Mouse (Mus musculus): Measurements from ENCODE around the gene Ggn. TPM values are rescaled to one million over a fixed set of nuclear protein-coding genes. Genes with fewer than 3 reads are reported as not detected.

Gene Ggn
- polyA plus RNA-seq, 1 experiment from 2014 or later, result 3.1 TPM

DNA sequence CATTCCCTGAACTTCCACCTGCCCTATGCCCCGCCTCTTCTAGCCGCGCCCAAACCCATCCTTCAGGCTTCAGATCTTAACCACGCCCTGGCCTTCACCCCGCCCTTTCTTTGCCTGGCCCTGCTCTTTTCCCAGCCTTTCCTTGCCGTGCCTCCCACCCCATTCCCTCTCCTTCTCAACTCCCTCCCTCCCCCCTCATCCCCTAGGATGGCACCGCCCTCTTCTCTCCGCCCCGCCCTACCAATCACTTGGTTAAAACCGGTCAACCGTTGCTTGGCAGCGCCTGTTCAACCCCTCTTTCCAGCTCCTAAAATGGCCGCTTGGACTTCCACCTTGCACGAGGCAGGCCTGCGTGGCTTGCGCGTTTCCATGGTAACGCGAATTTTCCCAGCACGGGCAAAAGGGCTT lies 43.7 kb downstream of the Ggn start, which contains the start of gene Catsperg1:
TSS of gene Catsperg1 (minus strand) at position 361 of the 408 bp plus-strand sequence.
- no peak for DNase-seq (ENCODE audit: low read depth, low spot score)
- ATAC-seq, result no peak
- ChIA-PET POLR2A (no interaction called here), CTCF (no interaction called here)
- no peak for TF ChIP-seq CTCF (IDR thresholded peaks at IDR 0.05)
- H3K27me3 ChIP-seq, result no peaks in the 10 kb centered on the region
- in situ Hi-C loops (cut with MboI; ENCODE audit: low pct_unique_long_range_greater_than_20kb), result no loop called here

DNA sequence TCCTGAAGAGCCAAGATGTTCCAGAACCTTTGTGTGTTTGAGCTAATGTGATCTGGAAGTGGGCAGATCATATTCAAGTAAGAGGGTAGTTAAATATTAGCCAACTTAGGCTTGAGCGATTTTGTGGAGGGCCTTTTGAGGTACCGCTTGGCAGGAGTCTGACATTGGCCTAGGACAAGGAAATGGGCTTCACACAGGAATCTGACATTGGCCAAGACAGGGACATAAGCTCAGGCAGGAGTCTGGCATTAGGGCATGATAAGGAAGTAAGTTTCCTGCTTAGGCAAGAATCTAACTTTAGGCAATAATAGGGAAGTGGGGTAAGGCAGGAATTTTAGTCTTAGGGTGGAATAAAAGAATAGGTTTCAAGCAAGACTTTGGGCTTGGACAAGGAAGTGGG lies 44.2 kb downstream of the Ggn start:
- no peak for TF ChIP-seq CTCF (IDR thresholded peaks at IDR 0.05)
- in situ Hi-C loops (cut with MboI; ENCODE audit: low pct_unique_long_range_greater_than_20kb), result no loop called here
- no peak for DNase-seq (ENCODE audit: low read depth, low spot score)
- no peak for ATAC-seq
- H3K27me3 ChIP-seq, result no peaks in the 10 kb centered on the region
- ChIA-PET POLR2A (no interaction called here), CTCF (no interaction called here)

DNA sequence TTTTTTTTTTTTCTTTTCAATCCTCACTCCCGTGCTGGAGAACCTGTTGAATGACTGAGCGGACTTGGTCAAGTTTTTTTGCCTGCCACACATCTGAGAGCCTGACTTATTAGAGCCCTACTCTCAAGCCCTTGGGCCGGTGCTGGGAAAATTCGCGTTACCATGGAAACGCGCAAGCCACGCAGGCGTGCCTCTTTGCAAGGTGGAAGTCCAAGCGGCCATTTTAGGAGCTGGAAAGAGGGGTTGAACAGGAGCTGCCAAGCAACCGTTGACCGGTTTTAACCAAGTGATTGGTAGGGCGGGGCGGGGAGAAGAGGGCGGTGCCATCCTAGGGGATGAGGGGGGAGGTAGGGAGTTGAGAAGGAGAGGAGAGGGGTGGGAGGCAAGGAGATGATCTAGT lies 44.8 kb downstream of the Ggn start:
- in situ Hi-C loops (cut with MboI; ENCODE audit: low pct_unique_long_range_greater_than_20kb), result no loop called here
- ChIA-PET POLR2A (no interaction called here), CTCF (no interaction called here)
- no peak for ATAC-seq
- no peak for DNase-seq (ENCODE audit: low read depth, low spot score)
- H3K27me3 ChIP-seq, result no peaks in the 10 kb centered on the region
- TF ChIP-seq CTCF (IDR thresholded peaks at IDR 0.05), result no peak

Other genes starting within 250 kb of the Ggn start
- 485 TPM for gene Actn4, start 207.9 kb upstream of the Ggn start, polyA plus RNA-seq (2021)
- gene Eif3k, start 188.3 kb upstream of the Ggn start, polyA plus RNA-seq (2021), result 328 TPM
- gene Map4k1, start 188.2 kb upstream of the Ggn start, polyA plus RNA-seq (2021), result 4.7 TPM
- gene Ryr1, start 45.0 kb upstream of the Ggn start, polyA plus RNA-seq (2021), result 0.03 TPM
- gene Rasgrp4, start 35.4 kb upstream of the Ggn start, polyA plus RNA-seq (2021), result 0.05 TPM
- 18.8 TPM for gene Fam98c, start 14.0 kb upstream of the Ggn start, polyA plus RNA-seq (2021)
- gene Spred3, start 201 bp downstream of the Ggn start, polyA plus RNA-seq (2021), result 42.6 TPM
- 241 TPM for gene Psmd8, start 10.5 kb downstream of the Ggn start, polyA plus RNA-seq (2021)
- gene Catsperg1, start 43.8 kb downstream of the Ggn start, polyA plus RNA-seq (2021), result not detected
- not detected for gene Kcnk6, start 62.3 kb downstream of the Ggn start, polyA plus RNA-seq (2021)
- gene Yif1b, start 68.1 kb downstream of the Ggn start, polyA plus RNA-seq (2021), result 57.0 TPM
- gene 2200002D01Rik, start 78.3 kb downstream of the Ggn start, polyA plus RNA-seq (2021), result 165 TPM
- 446 TPM for gene Spint2, start 111.7 kb downstream of the Ggn start, polyA plus RNA-seq (2021)
- 5.1 TPM for gene Ppp1r14a, start 119.1 kb downstream of the Ggn start, polyA plus RNA-seq (2021)
- 6.2 TPM for gene Dpf1, start 133.7 kb downstream of the Ggn start, polyA plus RNA-seq (2021)

Data from Patski (cell line).